Mouse (Mus musculus) kidney, adult 2 months (tissue): ENCODE results near the gene E130114P18Rik.

Source experiments
- CTCF ChIP-seq: fragments of 200-500 bp; conservative IDR thresholded peaks from 2 replicates; pipeline ENCODE4 v1.5.1; 2011; ENCODE audit warnings: low read depth, mild to moderate bottlenecking, control low read depth, low read length, moderate library complexity, mixed read lengths; ENCODE audit not compliant: insufficient read depth, insufficient read length
- POLR2A ChIP-seq: fragments of 200-500 bp; IDR thresholded peaks from one replicate; pipeline ENCODE4 v1.6.1; 2011; ENCODE audit warnings: low read depth, low read length, control low read depth

DNA sequence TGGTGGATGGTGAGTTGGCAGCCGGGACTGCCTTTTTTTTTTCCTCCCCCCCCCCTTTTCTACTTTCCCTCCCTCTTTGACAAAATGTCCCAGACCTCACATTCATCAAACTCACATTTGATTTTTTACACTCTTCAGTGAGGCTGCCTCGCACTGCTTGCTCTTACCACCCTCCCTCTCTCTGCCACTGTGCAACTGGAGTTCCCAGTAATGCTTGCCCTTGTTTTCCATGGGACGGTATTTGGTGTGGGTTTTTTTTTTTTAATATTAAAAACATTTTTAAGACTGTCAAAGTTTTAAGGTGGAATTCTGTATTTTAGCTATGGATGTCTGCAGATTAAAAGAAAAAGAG is 195.8 kb downstream of the E130114P18Rik start:
- TF ChIP-seq CTCF (no peak), POLR2A (no peak)
